Mouse (Mus musculus): ENCODE results near the gene Prrg4. TPM values are rescaled to one million over a fixed set of nuclear protein-coding genes. Genes with fewer than 3 reads are reported as not detected.
A peak's percentile ranks its signal among the peaks of the same experiment; 100 is the strongest.
"Not testable (repeated sequence)": the region's sequence is repeated elsewhere in the genome, so short reads cannot be mapped to it uniquely, and the experiment has no call there.

Prrg4 gene
- total RNA-seq, 2 experiments from 2014 or later, result 0.78 to 1.4 TPM

DNA sequence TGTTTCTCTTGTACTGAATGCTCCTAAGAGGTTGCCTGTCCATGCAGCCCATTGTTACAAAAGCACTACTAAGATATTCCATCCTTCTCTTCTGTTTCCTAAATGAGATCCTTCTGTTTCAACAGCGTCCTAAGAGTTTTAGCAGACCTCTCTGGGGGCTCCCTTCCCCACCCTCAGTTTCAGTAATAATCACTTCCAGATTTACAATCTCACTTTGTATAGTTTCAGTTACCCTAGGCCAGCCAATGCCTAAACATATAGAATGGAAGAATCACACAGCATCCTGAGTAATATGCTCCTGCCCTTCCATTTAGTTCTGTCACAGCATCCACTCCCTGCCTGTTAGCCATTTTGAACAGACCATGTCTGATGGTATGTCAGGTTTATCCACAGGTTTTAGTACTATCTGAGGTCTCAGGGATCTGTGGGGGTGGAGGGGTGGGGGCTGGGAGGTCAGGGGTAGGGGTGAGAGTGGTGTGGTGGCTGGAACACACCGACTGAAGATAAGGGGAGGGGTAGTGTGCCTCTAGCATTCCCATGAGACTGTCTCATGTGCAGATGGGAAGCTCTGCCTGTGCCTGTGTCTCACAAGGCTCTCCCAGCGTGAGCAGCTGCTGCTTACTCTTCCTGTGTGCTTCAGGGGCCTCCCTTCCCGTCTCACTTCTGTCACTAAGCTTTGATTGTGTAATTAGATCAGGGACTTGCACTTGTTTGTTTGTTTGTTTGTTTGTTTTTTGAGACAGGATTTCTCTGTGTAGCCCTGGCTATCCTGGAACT lies 2.9 kb downstream of the Prrg4 start:
- no peak for DNase-seq (ENCODE audit: low spot score)
- intact Hi-C loops (cut with DNase I), result no loop called here

- intact Hi-C loops (cut with DNase I), result no loop called here
- DNase-seq (ENCODE audit: low spot score), result no peak
Observed at GRCm38 (mm10) chr2:104842559-104842958, 7.1 kb downstream of the Prrg4 start.

DNA sequence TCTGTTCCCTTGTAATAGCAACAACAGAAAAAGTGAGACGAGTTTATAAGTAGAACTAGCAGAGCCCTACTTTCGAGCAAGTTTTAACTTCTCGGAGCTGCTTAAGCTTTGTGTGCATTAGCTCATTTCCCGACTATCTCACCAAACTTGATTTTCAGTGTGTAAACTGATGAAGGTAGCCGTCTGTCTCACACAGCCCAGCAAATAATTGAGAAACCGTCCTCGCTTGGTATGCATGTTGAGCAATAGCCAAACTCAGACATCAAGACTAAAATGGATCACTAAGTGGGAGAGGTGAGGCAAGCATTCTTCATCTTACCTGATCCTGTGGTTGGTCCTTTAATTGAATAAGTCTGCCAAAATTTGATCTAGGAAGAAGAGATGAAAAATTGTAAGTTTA lies 7.9 kb downstream of the Prrg4 start:
- no peak for DNase-seq (ENCODE audit: low spot score)
- intact Hi-C loops (cut with DNase I), result no loop called here

DNA sequence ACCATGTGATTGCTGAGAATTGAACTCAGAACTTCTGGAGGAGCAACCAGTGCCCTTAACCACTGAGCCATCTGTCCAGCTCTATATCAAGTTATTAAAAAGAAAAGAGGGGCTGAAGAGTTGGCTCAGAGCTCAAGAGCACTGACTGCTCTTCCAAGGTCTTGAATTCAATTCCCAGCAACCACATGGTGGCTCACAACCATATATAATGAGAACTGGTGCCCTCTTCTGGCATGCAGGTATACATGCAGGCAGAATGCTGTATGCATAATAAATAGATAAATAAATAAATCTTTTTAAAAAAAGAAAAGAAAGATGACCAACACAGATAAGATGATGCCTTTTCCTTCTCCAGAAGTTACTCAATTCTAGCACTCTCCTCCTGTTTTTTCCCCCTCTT lies 8.7 kb downstream of the Prrg4 start:
- no peak for DNase-seq (ENCODE audit: low spot score)
- intact Hi-C loops (cut with DNase I), result no loop called here

DNA sequence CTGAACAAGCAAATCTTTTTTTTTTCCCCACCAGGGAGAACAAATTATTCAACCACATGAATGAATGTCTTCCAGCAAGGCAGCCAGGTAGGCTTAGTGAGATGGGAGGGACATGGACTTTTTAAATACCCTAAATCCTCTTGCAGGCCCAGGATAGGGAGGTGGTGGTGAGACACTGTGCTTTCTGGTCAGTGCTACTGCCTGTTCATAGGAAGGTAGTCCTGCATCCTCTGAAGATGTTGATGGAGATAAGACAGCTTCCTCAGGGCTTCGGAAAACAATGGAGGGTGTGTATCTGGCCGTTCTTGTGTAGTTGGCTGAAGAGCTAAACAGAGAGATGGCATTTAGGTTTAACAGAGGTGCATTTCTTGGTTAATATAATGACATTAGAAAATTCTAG lies 17.2 kb downstream of the Prrg4 start:
- intact Hi-C loops (cut with DNase I), result no loop called here
- no peak for DNase-seq (ENCODE audit: low spot score)

DNA sequence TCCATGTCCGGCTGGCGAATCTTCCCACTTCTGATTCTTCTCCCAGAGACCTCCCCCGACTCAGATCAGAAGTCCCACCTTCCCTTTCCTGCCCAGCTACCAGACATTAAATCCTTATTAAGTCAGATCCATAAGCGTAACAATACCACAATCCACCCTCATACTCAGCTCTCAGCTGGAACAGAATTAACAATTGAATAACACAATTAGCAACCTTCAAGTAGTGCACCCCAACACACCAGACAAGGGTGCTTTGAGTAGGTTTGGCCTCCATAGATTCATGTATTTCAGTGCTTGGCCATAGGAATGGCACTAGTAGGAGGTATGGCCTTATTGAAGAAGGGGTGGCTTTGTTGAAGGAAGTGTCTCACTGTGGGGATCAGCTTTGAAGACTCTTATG lies 23.5 kb downstream of the Prrg4 start:
- intact Hi-C loops (cut with DNase I), result no loop called here
- DNase-seq (ENCODE audit: low spot score), result no peak

- not testable (repeated sequence) for DNase-seq (ENCODE audit: low spot score)
- intact Hi-C loops (cut with DNase I), result loop anchor here (5.0 kb wide), 1 partner anchor 309 kb away; the partner anchor contains the start of gene Wt1
Observed at GRCm38 (mm10) chr2:104818763-104819162, 30.9 kb downstream of the Prrg4 start.

DNA sequence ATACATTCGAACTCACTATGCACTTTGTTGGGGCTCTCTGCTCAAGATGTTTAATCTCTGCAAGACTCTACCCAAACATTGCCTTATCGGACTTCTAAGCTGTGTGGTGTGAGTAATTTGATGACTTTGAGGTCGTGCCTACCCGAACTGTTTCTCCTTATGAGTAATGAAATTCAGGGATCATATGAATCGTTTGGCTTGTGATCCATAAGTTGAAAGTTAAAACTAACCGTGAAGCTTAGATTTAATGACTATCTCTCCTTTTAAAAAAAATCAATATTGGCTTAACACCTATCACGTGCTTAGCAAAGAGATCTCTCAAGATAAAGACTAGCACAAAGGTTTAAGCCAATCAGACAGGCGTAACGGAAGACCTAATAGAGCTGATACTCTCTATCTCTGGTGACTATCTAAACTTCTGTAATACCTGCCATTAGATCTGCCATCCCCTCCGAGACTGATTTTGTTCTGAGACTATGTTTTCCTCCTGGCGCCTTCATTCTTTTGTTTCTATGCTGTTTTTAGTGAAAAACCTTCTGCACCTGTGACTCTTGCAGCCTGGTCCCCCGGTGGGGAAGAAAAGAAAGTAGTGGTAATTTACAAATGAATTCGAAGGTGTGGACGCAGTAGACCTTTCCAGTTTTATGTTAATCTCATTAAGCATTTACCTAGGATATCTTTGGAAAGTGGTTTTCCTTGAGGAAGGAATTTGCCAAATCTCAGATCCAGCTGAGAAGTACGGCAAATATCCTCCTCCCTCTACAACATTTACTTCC lies 31.9 kb downstream of the Prrg4 start:
- DNase-seq (ENCODE audit: low spot score), result no peak
- intact Hi-C loops (cut with DNase I), result loop anchor here (5.0 kb wide), 1 partner anchor 310 kb away; the partner anchor contains the start of gene Wt1

DNA sequence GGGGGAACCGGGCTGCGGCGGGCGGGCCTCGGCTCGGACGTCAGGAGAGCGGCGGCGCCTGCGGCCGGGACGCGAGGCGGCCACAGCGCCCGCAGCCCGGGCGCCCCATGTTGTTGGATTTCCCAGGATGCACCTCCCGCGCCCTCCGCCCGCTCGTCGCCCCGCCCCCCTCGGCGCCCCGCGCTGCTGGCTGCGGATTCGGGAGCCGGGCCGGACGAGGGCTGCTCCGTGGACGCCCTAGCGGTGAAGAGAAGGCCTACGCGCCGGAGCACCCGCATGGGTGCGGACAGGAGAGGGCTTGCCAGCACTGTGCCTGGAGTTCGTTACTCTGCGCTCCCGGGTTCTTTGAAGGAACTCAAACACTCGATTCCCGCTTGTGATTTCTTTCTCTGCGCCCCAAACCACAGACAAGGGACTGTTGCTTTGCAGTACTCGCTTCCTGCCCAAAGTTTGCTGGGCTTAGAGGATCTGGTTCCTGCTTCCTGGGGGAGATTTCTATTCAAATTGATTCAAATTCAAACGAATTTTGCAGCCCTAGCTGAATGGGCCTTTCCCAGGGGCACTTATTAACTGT lies 32.7 kb downstream of the Prrg4 start:
- peak; percentile 88 for DNase-seq (ENCODE audit: low spot score)
- intact Hi-C loops (cut with DNase I), result loop anchor here (5.0 kb wide), 1 partner anchor 310 kb away; the partner anchor contains the start of gene Wt1

- DNase-seq (ENCODE audit: low spot score), result no peak
- intact Hi-C loops (cut with DNase I), result loop anchor here (5.0 kb wide), 1 partner anchor 311 kb away; the partner anchor contains the start of gene Wt1
Observed at GRCm38 (mm10) chr2:104816371-104816827, 33.3 kb downstream of the Prrg4 start, which contains the start of gene Qser1. Qser1 (minus strand) TSS chr2:104816760.

DNA sequence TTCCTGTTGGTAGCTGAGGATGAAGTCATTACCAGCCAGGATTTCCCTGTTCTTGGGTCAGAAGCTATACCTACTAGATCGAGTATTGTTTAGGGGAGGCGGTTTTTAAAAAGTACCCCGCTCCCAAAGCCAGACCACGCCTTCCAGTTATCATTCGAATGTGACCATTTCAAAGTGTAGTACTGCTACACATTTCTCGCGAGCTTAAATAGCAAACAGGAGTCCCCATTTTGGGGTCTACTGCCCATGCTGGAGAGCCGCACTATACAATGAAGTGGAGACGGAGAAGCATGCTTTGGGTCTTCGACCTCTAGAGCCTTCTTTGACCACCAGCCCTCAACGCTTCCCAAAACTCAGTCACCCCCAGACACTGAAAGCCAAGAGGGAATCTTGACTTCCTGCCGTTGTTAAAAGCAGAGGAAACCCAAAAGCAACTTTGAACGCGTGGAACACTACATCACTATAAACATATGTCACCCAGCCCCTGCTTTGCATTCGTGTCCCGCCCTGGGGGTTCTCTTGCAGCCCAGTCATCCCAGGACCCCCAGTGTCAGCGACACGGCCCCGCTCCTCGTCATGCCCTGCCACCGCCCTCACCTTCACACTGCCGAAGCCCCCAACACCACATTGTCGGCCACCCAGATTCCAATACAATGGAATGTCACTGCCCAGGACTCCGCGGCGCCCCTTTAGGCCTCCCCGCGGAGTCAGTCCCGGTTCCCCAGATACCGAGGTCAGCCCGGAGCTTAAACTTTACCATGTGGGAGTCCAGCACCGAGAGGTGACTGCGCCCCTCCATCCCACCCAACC lies 33.9 kb downstream of the Prrg4 start:
- intact Hi-C loops (cut with DNase I), result loop anchor here (5.0 kb wide), 1 partner anchor 312 kb away; the partner anchor contains the start of gene Wt1

GRCm38 (mm10) chr2:104814181-104814951 lies 35.3 kb downstream of the Prrg4 start:
- intact Hi-C loops (cut with DNase I), result no loop called here
- no peak for DNase-seq (ENCODE audit: low spot score)

More for the DNA sequence above, 33.9 kb downstream of the Prrg4 start:
- peak; percentile 11 for DNase-seq (ENCODE audit: low spot score)

DNA sequence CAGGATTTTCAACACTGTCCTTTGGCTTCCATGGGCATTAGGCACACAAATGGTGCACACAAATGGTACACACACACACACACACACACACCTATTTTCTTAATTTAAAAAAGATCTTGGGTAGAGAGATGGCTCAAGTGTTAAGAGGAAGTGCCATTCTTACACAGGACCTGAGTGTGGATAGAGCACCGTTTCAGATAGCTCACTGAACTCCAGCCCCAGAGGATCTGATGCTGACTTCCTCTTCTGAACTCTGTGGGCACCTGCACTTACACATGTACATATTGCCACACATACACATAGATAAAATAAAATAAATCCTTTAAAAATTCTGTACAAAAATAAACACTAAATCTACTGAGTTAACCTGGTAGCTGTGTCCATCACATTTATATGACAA lies 44.2 kb downstream of the Prrg4 start:
- DNase-seq (ENCODE audit: low spot score), result no peak
- intact Hi-C loops (cut with DNase I), result no loop called here

Other genes starting within 250 kb of the Prrg4 start
- gene Tcp11l1, start 137.7 kb downstream of the Prrg4 start, total RNA-seq (2021), result 1 to 10 TPM; 6.0 to 7.3 TPM
- gene Pin1rt1, start 133.5 kb downstream of the Prrg4 start, total RNA-seq (2021), result not detected
- under 1 TPM; 0.89 to 0.99 TPM for gene Depdc7, start 107.0 kb downstream of the Prrg4 start, total RNA-seq (2021)
- gene Qser1, start 33.1 kb downstream of the Prrg4 start, total RNA-seq (2021), result 10 to 100 TPM; 26.7 to 27.7 TPM
- gene Ccdc73, start 17.9 kb upstream of the Prrg4 start, total RNA-seq (2021), result 1 to 10 TPM; 3.9 to 4.2 TPM
- 100 to 1,000 TPM; 123 to 142 TPM for gene Eif3m, start 167.2 kb upstream of the Prrg4 start, total RNA-seq (2021)
- gene Gm11060, start 242.1 kb upstream of the Prrg4 start, total RNA-seq (2021), result not detected